Mouse (Mus musculus) cerebellum, adult 2 months (tissue): ENCODE measurements around the gene Oas1g. TPM values are rescaled to one million over a fixed set of nuclear protein-coding genes. Genes with fewer than 3 reads are reported as not detected.
"Not testable (repeated sequence)": the region's sequence is repeated elsewhere in the genome, so short reads cannot be mapped to it uniquely, and the experiment has no call there.

ENCODE experiments used
- DNase-seq, 2 experiments: peaks; one replicate each; pipeline ENCODE4 v3.0.0; 2021
- H3K27ac ChIP-seq: fragments of 200-500 bp; 2 replicates; pipeline ENCODE4 v1.5.1; 2012; ENCODE audit warnings: low read length, control low read depth, inconsistent platforms; ENCODE audit not compliant: insufficient read depth
- H3K27me3 ChIP-seq: fragments of 200-500 bp; 2 replicates; pipeline ENCODE4 v1.6.1; 2012; ENCODE audit warnings: inconsistent platforms, mild to moderate bottlenecking, low read length, moderate library complexity; ENCODE audit not compliant: control insufficient read depth, insufficient read depth
- H3K4me1 ChIP-seq: fragments of 200-500 bp; 2 replicates; pipeline ENCODE4 v1.6.1; 2011; ENCODE audit warnings: low read length; ENCODE audit not compliant: control insufficient read depth, insufficient read depth
- H3K4me3 ChIP-seq: fragments of 200-500 bp; replicated peaks from 2 replicates; pipeline ENCODE3; 2011; ENCODE audit warnings: mild to moderate bottlenecking, low read depth, low read length, control low read depth; ENCODE audit not compliant: insufficient read depth
- CTCF ChIP-seq: fragments of 200-500 bp; IDR thresholded peaks from 2 replicates; pipeline ENCODE4 v1.5.1; 2011; ENCODE audit warnings: low read depth, mild to moderate bottlenecking, control low read depth, low read length, moderate library complexity, borderline replicate concordance; ENCODE audit not compliant: insufficient read depth
- POLR2A ChIP-seq: fragments of 200-500 bp; IDR thresholded peaks from 2 replicates; pipeline ENCODE4 v1.6.1; 2011; ENCODE audit warnings: low read length, control low read depth, borderline replicate concordance; ENCODE audit not compliant: insufficient read depth
- WGBS: fragments of 180-500 bp; shearing (Covaris S2); methylation state at CpG from one replicate; pipeline ENCODE4 v1.1.7; 2018; 5-methylcytosine and 5-hydroxymethylcytosine counted together
- polyA plus RNA-seq: library from polyadenylated mRNA; depleted of rRNA; stranded (reverse); fragments of >200 nt; gene quantifications from 2 replicates; pipeline ENCODE4 v1.2.3, GENCODE M21; 2012; rRNA removed

The Oas1g gene
- polyA plus RNA-seq: 0.35 and 0.47 TPM in 2 replicates

DNA sequence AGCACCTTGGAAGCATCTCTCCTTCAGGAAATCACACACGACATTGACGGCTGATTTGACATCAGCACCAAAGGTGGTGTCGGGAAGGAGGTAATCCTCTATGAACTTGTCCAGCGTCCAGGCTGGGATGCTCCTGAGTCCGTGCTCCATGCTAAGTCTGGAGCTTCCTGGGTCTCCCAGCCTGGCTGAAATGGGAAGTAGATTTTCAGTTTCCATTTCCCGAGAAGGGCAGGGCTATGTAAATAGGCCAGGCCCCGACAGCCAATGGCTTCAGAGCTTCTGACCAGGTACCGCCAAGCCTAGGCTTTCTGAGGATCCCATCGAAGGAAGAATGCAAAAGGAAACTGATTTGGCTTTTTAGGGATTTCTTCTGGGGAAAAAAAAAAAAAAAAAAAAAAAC, at the start of gene Oas1g:
Gene Oas1g (minus strand): TSS at position 201 of the 400 bp plus-strand sequence.
- H3K4me1 ChIP-seq, H3K4me3 ChIP-seq, H3K27me3 ChIP-seq, DNase-seq, H3K27ac ChIP-seq: not testable (repeated sequence)
- WGBS: 58% methylated on average over 5 of the region's 9 CpGs

DNA sequence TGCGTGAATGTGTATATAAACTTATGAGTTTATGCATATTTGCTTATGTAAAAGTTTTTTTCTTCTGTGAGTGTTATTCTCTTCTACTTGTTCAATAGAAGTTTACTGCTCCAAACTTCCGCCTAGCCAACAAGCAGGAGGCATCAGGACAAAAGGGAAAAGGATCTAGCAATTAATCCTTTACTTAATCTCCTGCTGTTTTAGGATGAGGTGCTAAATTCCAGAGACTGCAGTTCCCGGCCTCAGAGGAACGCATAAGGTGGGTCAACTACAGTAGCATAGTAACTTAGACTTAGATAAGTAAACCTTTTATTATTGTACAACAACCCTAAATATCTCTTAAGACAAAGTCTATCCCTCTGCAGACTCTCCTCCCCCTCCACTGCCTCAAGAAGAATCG, 46.6 kb upstream of the Oas1g start:
- TF ChIP-seq POLR2A (no peak), CTCF (no peak)
- no peak for DNase-seq
- H3K27me3 ChIP-seq: no peaks in the 10 kb centered on the region; the same call in 1 of the 2 replicates

DNA sequence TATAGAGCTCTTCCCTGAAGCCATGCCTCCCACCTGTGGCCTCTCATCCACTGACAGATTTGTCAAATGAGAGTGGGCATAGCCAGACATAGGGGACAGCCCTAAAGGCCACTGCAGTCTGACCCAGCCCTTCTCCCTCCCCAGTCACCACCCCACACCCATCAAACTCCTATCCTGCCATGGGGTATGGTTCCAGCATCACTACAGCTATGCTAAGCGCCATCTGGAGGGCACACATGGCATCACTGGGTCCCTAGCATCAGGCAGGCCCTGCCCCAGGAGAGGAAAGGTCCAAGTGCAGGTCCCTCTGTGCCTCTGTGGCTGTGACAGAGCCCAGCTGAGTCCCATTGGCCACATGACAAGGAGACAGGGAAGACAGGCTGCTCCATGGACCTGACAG, 39.6 kb upstream of the Oas1g start:
- peak; percentile 73 for TF ChIP-seq CTCF
- no peak for TF ChIP-seq POLR2A

More for the DNA sequence above, 46.6 kb upstream of the Oas1g start:
- Histone ChIP-seq H3K4me1 (no peaks in the 10 kb centered on the region), H3K4me3 (no peak overlapping the region), H3K27ac (no peak overlapping the region)
- 48% methylated on average over 5 of the region's 5 CpGs for WGBS

DNA sequence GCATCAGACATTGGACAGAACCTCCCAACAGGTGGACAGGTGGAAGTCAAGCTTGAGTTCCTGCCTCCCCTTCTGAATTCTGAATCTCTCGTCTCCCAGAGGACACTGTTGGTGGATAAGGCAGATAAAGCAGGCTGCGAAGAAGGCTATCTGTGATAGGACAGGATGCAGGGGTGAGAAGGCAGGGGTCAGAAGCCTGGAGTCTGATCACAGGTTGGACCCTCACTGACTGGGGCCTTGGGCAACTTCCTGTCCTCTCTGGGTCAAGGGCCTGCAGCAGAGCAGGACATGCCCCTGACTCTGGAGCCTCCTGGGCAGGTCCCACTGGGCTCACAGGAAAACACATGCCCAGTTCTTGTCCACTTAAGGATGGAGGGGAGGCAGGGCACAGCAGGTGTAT, 38.9 kb upstream of the Oas1g start:
- DNase-seq, H3K4me1 ChIP-seq, H3K4me3 ChIP-seq, H3K27ac ChIP-seq, H3K27me3 ChIP-seq: not testable (repeated sequence)
- 83% methylated on average over 2 of the region's 2 CpGs for WGBS

More for the DNA sequence above, 39.6 kb upstream of the Oas1g start:
- H3K27me3 ChIP-seq: no peaks in the 10 kb centered on the region
- H3K27ac ChIP-seq: no peak overlapping the region
- no peak overlapping the region for H3K4me3 ChIP-seq
- no peaks in the 10 kb centered on the region for H3K4me1 ChIP-seq
- WGBS: 13% methylated on average over 1 of the region's 1 CpGs
- DNase-seq: no peak

GRCm38 (mm10) chr5:120924520-120924919, 37.1 kb upstream of the Oas1g start:
- DNase-seq, H3K27me3 ChIP-seq, H3K27ac ChIP-seq, H3K4me1 ChIP-seq, H3K4me3 ChIP-seq: not testable (repeated sequence)
- 92% methylated on average over 4 of the region's 4 CpGs for WGBS

- Histone ChIP-seq H3K27ac (no peak overlapping the region), H3K27me3 (no peaks in the 10 kb centered on the region), H3K4me1 (no peaks in the 10 kb centered on the region), H3K4me3 (no peak overlapping the region)
- TF ChIP-seq CTCF (no peak), POLR2A (no peak)
- no peak for DNase-seq
- WGBS: 82% methylated on average over 4 of the region's 4 CpGs
Observed at GRCm38 (mm10) chr5:120923969-120924368, 36.6 kb upstream of the Oas1g start.

GRCm38 (mm10) chr5:120920296-120920695, 32.9 kb upstream of the Oas1g start:
- Histone ChIP-seq H3K4me1 (no peaks in the 10 kb centered on the region), H3K4me3 (no peak overlapping the region), H3K27ac (no peak overlapping the region), H3K27me3 (no peaks in the 10 kb centered on the region)
- TF ChIP-seq CTCF (no peak), POLR2A (no peak)
- 91% methylated on average over 3 of the region's 3 CpGs for WGBS
- DNase-seq: no peak

DNA sequence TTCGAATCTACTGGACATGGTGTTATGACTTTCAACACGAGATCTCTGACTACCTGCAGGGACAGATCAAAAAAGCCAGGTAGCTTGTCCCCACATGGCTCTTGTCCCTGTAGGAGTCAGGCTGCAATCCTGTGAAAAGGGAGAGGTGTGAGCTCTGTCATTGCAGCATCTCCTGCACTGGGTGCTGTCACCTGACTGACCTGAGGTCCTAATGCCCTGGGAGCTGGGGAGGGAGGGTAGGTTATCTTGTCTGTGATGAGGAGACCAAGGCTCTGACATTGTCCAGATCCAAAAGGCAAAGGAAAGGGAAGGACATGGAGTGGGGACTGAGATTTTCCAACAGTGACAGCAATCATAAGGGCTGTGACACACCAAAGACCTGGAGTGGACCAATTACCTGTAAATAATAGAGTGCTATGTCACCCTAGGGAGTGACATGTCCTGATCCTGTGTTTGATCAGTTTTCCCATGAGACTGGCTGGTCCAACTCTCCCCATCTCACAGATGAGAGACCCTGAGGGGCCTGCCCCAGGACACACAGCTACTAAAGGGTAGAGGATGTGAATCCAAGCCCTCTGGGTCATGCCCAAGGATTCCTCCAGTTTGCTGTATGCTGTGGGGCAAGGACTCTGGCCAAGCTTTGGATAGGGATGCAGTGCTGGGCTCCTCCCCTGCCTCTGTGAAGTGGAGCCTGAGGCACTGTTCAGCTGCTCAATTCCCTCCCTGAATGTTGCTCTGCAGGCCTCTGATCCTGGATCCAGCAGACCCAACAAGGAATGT, 31.9 kb upstream of the Oas1g start:
- H3K27ac ChIP-seq, H3K27me3 ChIP-seq, DNase-seq, H3K4me3 ChIP-seq, H3K4me1 ChIP-seq: not testable (repeated sequence)
- WGBS: 60% methylated on average over 2 of the region's 2 CpGs

DNA sequence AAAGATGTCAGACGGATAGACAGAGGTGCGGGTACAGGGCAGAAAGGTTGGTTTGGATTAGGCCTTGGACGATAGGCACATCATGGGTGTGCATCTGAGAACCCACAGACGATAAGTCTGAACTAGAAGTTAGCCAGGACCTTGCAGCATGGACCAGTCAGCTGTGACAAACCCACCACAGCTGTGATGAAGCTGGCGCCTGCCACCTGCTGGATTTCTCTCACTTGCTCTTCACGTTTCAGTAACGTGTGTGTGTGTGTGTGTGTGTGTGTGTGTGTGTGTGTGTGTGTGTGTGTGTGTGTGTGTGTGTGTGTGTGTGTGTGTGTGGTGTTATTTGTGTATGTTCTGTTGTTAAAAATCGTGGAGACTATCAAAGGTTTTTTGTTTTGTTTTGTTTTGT, 26.8 kb upstream of the Oas1g start, which contains the start of gene Oas1d:
Gene Oas1d (plus strand): TSS at position 333 of the 400 bp plus-strand sequence.
- not testable (repeated sequence) for H3K27ac ChIP-seq, DNase-seq, H3K27me3 ChIP-seq, H3K4me1 ChIP-seq, H3K4me3 ChIP-seq
- WGBS: 51% methylated on average over 8 of the region's 8 CpGs
